Mouse (Mus musculus) testis, adult 2 months (tissue): Measurements from ENCODE around the gene Traf3. TPM values are rescaled to one million over a fixed set of nuclear protein-coding genes. Genes with fewer than 3 reads are reported as not detected.
A peak's percentile ranks its signal among the peaks of the same experiment; 100 is the strongest.

ENCODE experiments used
- H3K27ac ChIP-seq: fragments of 200-500 bp; 2 replicates; pipeline ENCODE4 v1.5.1; 2012; ENCODE audit warnings: low read depth, low read length; ENCODE audit not compliant: control insufficient read depth, insufficient read depth
- H3K27me3 ChIP-seq: fragments of 200-500 bp; 2 replicates; pipeline ENCODE4 v1.6.1; 2012; ENCODE audit warnings: mild to moderate bottlenecking, low read length, moderate library complexity; ENCODE audit not compliant: control insufficient read depth, insufficient read depth
- H3K36me3 ChIP-seq: fragments of 200-500 bp; 2 replicates; pipeline ENCODE4 v1.6.1; 2012; ENCODE audit warnings: mild to moderate bottlenecking, low read length; ENCODE audit not compliant: control insufficient read depth, insufficient read depth
- H3K4me1 ChIP-seq: fragments of 200-500 bp; 2 replicates; pipeline ENCODE4 v1.6.1; 2012; ENCODE audit warnings: low read length; ENCODE audit not compliant: control insufficient read depth, insufficient read depth
- H3K4me3 ChIP-seq: fragments of 200-500 bp; 2 replicates; pipeline ENCODE4 v1.5.1; 2012; ENCODE audit warnings: low read depth, mild to moderate bottlenecking, low read length, moderate library complexity, mixed read lengths; ENCODE audit not compliant: control insufficient read depth
- CTCF ChIP-seq: fragments of 200-500 bp; IDR thresholded peaks from 2 replicates; pipeline ENCODE4 v1.5.1; 2012; ENCODE audit warnings: low read depth, mild to moderate bottlenecking, inconsistent platforms, low read length, moderate library complexity; ENCODE audit not compliant: control insufficient read depth, insufficient read depth, insufficient replicate concordance
- POLR2A ChIP-seq: fragments of 200-500 bp; IDR thresholded peaks from 2 replicates; pipeline ENCODE4 v1.6.1; 2012; ENCODE audit warnings: low read depth, mild to moderate bottlenecking, inconsistent platforms, low read length, moderate library complexity; ENCODE audit not compliant: control insufficient read depth
- polyA plus RNA-seq: library from polyadenylated mRNA; depleted of rRNA; stranded (reverse); fragments of >200 nt; gene quantifications from 2 replicates; pipeline ENCODE4 v1.2.3, GENCODE M21; 2012

The Traf3 gene
- polyA plus RNA-seq, 1 experiment = 2.4 TPM

DNA sequence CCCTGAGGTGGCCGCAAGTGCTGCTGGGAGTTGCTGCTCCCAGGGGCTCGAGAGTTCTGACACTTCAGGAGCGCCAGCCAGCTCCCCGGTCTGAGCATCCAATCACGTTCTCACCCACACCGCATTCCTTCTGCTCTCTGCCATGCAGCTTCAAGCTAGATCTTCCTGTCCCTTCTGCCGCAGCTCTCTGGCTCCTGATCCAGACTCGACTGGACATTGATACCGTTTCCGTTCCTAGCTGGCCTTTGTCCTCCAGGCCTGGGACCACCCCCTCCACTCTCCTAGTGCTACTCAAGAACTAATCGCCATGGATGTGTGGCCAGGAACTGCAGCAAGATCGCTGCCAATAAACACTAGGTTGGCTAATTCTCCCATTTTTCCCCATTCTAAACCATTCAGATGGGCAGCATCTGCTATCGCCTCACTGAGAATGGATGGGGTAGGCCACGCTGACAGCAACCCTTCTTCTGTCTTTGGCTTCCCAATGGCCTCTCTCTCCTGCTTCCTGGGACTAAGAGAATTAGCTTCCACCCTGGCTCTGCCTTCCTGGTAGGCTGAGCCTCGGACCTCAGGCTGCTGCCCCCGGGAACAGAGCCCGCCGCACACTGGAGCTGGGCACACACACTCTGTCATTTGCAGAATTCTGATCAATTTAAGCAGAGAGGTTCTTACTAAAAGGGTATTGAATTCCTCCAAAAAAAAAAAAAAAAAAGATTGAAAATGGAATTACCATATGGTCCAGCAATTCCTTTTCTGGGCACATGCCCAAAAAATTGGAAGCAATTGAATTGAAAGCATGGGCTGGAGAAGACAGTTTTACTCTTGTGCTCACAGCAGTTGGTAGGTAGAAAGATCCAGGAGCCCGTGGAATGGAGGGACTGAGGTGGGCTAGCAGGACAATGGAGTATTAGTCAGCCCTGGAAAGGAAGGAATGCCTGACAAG is 31.1 kb upstream of the Traf3 start:
- no peaks in the 10 kb centered on the region for H3K36me3 ChIP-seq
- H3K27me3 ChIP-seq = no peaks in the 10 kb centered on the region
- peaks cover 3% of the 10 kb centered on the region for H3K4me1 ChIP-seq
- no peak overlapping the region for H3K27ac ChIP-seq
- H3K4me3 ChIP-seq = peak overlapping the region; percentile 12
- no peak for TF ChIP-seq POLR2A
- TF ChIP-seq CTCF = no peak

DNA sequence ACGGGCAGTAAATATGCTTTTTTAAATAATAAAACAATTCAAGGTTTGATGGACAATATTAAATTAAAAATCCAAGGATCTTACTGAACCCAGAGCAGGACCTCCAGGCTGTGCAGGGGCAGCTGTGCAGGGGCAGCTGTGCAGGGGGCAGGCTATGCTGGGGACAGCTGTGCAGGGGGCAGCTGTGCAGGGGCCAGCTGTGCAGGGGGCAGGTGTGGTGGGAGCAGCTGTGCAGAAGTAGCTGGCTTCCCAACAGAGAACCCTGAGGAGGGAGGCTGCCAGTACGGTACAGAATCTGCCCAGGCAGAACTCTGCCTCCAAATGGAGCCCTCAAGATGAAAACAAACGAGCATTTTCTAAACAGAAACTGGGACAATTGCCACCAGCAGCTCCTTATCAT is 30.2 kb upstream of the Traf3 start:
- H3K4me1 ChIP-seq = peaks cover 3% of the 10 kb centered on the region
- no peaks in the 10 kb centered on the region for H3K27me3 ChIP-seq
- TF ChIP-seq POLR2A (no peak), CTCF (no peak)
- H3K36me3 ChIP-seq = no peaks in the 10 kb centered on the region
- H3K27ac ChIP-seq = no peak overlapping the region
- H3K4me3 ChIP-seq = no peak overlapping the region

DNA sequence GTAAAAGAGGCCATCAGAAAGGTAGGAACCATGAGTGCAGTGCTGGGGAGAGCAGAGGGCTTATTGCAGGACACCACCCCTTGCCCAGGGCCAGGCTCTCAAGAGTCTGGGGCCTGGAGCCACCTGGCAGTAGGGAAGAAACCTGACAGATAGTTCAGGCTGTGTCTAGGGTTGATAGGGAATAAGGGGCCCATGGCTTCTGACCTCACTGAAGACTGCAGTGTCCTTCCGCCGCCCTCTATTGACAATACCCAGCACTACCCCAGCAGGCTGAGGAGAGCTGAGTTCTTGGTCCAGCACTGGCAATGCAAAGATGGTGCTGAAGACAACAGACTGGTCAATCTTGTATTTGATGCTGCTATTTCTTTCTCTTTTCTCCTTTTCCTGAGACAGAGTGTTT is 29.1 kb upstream of the Traf3 start:
- Histone ChIP-seq H3K36me3 (no peaks in the 10 kb centered on the region), H3K4me3 (no peak overlapping the region), H3K27ac (no peak overlapping the region), H3K4me1 (peaks cover 3% of the 10 kb centered on the region), H3K27me3 (no peaks in the 10 kb centered on the region)
- TF ChIP-seq POLR2A (no peak), CTCF (no peak)

DNA sequence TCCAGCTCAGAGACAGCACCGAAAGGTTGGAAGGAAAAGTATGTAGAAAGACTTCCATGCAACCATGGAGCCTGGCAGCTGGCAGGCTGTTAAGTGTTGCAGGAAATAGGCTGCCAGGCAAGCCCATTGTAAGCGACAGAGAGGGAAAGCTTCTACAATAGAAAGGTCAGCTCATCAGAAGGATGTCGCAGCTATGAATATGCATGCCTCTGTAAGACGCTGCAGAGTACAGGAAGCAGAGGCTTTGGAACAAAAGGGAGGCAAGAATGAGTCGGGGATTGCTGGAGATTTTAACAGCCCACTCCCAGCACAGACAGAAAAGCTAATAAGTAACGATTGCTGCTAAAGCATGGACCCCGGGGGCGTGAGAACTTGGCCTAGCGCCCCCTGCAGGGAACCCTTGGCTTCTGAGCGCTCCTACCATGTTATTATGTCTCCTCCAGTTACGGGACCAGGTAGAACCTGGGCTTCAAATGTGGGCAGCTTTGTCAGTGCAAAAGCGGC is 23.1 kb upstream of the Traf3 start:
- Histone ChIP-seq H3K4me3 (no peak overlapping the region), H3K27me3 (no peaks in the 10 kb centered on the region), H3K36me3 (no peaks in the 10 kb centered on the region), H3K4me1 (peaks cover 6% of the 10 kb centered on the region), H3K27ac (no peak overlapping the region)
- TF ChIP-seq CTCF (peak; percentile 47; the same call in 1 of the 2 replicates), POLR2A (no peak)

DNA sequence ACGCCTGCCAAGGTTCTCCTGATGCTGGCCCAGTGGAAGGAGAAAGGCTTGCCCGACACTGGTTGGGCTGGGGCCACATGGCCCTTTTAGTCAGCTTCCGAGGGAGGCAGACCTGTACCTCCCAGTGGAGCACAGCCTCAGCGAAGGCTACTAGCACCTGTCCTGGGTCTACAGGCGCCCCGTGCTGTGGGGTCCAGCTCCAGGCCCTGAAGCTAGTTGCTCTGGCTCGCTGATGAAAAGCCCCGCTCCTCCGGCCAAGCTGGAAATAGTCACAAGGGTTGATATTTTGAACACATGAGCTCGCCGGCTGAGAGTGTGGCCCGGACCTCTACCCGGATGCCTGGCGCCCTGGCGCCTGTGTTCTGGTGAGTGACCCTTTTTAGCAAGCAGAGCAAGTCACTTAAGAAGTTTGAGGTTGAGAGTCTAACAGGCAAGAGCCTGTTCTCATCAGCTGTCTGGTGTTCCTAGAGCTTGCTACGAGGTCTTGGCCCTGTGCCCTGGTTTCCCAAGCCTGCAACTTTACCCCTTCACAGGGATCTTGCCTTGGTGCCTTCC is 22.6 kb upstream of the Traf3 start:
- TF ChIP-seq POLR2A = no peak
- no peak for TF ChIP-seq CTCF
- H3K27me3 ChIP-seq = no peaks in the 10 kb centered on the region
- no peak overlapping the region for H3K4me3 ChIP-seq
- H3K4me1 ChIP-seq = peaks cover 6% of the 10 kb centered on the region
- H3K27ac ChIP-seq = no peak overlapping the region
- no peaks in the 10 kb centered on the region for H3K36me3 ChIP-seq

DNA sequence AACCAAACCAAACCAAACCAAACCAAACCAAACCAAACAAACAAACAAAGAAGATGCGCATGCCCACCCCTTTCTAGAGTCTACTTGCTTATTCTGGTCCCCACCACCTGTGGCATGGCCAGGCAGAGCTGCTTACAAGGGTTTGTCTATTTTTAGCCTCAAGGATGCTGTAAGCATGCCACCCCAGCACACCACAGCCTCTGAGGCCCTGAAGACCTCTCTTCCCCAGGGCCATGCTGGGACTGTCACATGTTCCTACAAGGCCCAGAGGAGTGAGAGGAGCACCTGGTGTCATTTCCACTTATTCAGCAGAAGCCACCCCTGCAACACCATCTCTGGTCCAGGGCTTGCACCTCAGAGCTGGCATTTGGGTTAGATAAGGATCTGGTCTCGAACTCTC is 21.6 kb upstream of the Traf3 start:
- H3K4me3 ChIP-seq = no peak overlapping the region
- H3K36me3 ChIP-seq = no peaks in the 10 kb centered on the region
- no peak overlapping the region for H3K27ac ChIP-seq
- H3K27me3 ChIP-seq = no peaks in the 10 kb centered on the region
- TF ChIP-seq POLR2A (no peak), CTCF (no peak)
- H3K4me1 ChIP-seq = peaks cover 6% of the 10 kb centered on the region

DNA sequence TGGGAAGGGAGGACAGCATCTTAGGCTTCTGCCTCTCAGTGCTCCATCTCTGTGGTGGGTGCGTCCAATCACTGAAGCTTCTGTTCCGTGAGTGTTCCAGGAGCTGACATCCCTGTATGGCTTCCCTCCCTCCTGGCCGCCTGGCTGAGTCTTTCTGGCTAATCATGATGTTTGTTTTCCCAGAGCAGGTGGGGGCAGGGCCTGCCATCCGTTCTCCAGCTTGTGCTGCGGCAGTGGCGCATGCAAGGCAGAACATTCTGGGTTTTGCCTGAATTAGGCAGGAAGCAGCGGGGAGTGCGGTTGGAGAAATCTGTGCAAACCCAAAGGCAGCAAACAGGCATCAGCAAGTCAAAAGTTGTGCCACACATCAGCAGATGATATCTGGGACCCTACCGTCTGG is 20.9 kb upstream of the Traf3 start:
- Histone ChIP-seq H3K36me3 (no peaks in the 10 kb centered on the region), H3K4me3 (no peak overlapping the region), H3K27me3 (no peaks in the 10 kb centered on the region), H3K27ac (no peak overlapping the region), H3K4me1 (peaks cover 6% of the 10 kb centered on the region)
- no peak for TF ChIP-seq CTCF
